Mouse (Mus musculus) bone marrow macrophage, adult 2 months (primary cell): ENCODE results near the gene Xlr3a. TPM values are rescaled to one million over a fixed set of nuclear protein-coding genes. Genes with fewer than 3 reads are reported as not detected.

Experiments
- H3K27ac ChIP-seq: 2 replicates; pipeline ENCODE4 v1.5.1; 2012; ENCODE audit warnings: low read depth, low read length; ENCODE audit not compliant: insufficient read depth
- H3K4me1 ChIP-seq: 2 replicates; pipeline ENCODE4 v1.6.1; 2012; ENCODE audit warnings: low read length; ENCODE audit not compliant: control insufficient read depth, insufficient read depth
- H3K4me3 ChIP-seq: 2 replicates; pipeline ENCODE4 v1.5.1; 2012; ENCODE audit warnings: mild to moderate bottlenecking, low read length, moderate library complexity; ENCODE audit not compliant: insufficient read depth
- CTCF ChIP-seq: IDR thresholded peaks from 2 replicates; pipeline ENCODE4 v1.5.1; 2012; ENCODE audit warnings: low read depth, mild to moderate bottlenecking, low read length, moderate library complexity
- POLR2A ChIP-seq: IDR thresholded peaks from 2 replicates; pipeline ENCODE4 v1.6.1; 2012; ENCODE audit warnings: mild to moderate bottlenecking, low read depth, low read length, borderline replicate concordance
- polyA plus RNA-seq: library from polyadenylated mRNA; stranded (reverse); fragments of >200 nt; gene quantifications from 2 replicates; pipeline ENCODE4 v1.2.4, GENCODE M21; 2012; ENCODE audit not compliant: missing spikeins, insufficient read depth, insufficient read length

The Xlr3a gene
- polyA plus RNA-seq, 1 experiment, result 0.16 TPM

- Histone ChIP-seq H3K4me3 (no peak overlapping the region), H3K4me1 (no peaks in the 10 kb centered on the region), H3K27ac (no peak overlapping the region)
- TF ChIP-seq POLR2A, result no peak
- no peak for TF ChIP-seq CTCF
Observed at GRCm38 (mm10) chrX:73061528-73061927, 35.4 kb downstream of the Xlr3a start.

GRCm38 (mm10) chrX:73053860-73054563, 42.9 kb downstream of the Xlr3a start:
- Histone ChIP-seq H3K4me3 (no peak overlapping the region), H3K4me1 (no peaks in the 10 kb centered on the region), H3K27ac (no peak overlapping the region)
- TF ChIP-seq POLR2A, result no peak
- peak; percentile 32 for TF ChIP-seq CTCF

- Histone ChIP-seq H3K4me3 (no peak overlapping the region), H3K4me1 (no peaks in the 10 kb centered on the region), H3K27ac (no peak overlapping the region)
- TF ChIP-seq POLR2A, result no peak
- no peak for TF ChIP-seq CTCF
Observed at GRCm38 (mm10) chrX:73039666-73040065, 57.2 kb downstream of the Xlr3a start.

- TF ChIP-seq CTCF (no peak), POLR2A (no peak)
Observed at GRCm38 (mm10) chrX:73038831-73039230, 58.1 kb downstream of the Xlr3a start.

GRCm38 (mm10) chrX:73037003-73037402, 59.9 kb downstream of the Xlr3a start, which contains the start of gene Pnma5:
Gene Pnma5 (minus strand): TSS chrX:73037103.
- TF ChIP-seq CTCF (no peak), POLR2A (no peak)
- Histone ChIP-seq H3K4me1 (no peaks in the 10 kb centered on the region), H3K4me3 (no peak within 1 kb of the TSS), H3K27ac (no peak within 1 kb of the TSS)

More at GRCm38 (mm10) chrX:73038831-73039230, 58.1 kb downstream of the Xlr3a start:
- Histone ChIP-seq H3K4me3 (no peak overlapping the region), H3K4me1 (no peaks in the 10 kb centered on the region), H3K27ac (no peak overlapping the region)

Other genes with a start within 250 kb of the Xlr3a start
- gene Cetn2, start 178.7 kb downstream of the Xlr3a start, polyA plus RNA-seq, result 34.6 and 36.4 TPM in 2 replicates
- gene Nsdhl, start 178.5 kb downstream of the Xlr3a start, polyA plus RNA-seq, result 15.1 and 16.9 TPM in 2 replicates
- gene Zfp185, start 109.8 kb downstream of the Xlr3a start, polyA plus RNA-seq, result not detected in 2 replicates
- gene Pnma5, start 60.0 kb downstream of the Xlr3a start, polyA plus RNA-seq, result not detected in 2 replicates
- not detected in 2 replicates for gene Pnma3, start 32.3 kb downstream of the Xlr3a start, polyA plus RNA-seq
- gene Xlr4a, start 14.6 kb downstream of the Xlr3a start, polyA plus RNA-seq, result 4.6 and 4.7 TPM in 2 replicates
- not detected in 2 replicates for gene Gm14685, start 20.0 kb upstream of the Xlr3a start, polyA plus RNA-seq
- not detected in 2 replicates for gene Xlr5b, start 51.7 kb upstream of the Xlr3a start, polyA plus RNA-seq
- not detected in 2 replicates for gene DXBay18, start 52.4 kb upstream of the Xlr3a start, polyA plus RNA-seq
- not detected in 2 replicates for gene Spin2d, start 79.9 kb upstream of the Xlr3a start, polyA plus RNA-seq
- 6.2 and 6.9 TPM in 2 replicates for gene Xlr3b, start 95.1 kb upstream of the Xlr3a start, polyA plus RNA-seq
- 6.6 and 11.4 TPM in 2 replicates for gene Xlr4b, start 117.2 kb upstream of the Xlr3a start, polyA plus RNA-seq
- 5.2 and 6.0 TPM in 2 replicates for gene F8a, start 131.2 kb upstream of the Xlr3a start, polyA plus RNA-seq
- 3.6 and 7.3 TPM in 2 replicates for gene Xlr4c, start 146.0 kb upstream of the Xlr3a start, polyA plus RNA-seq
- gene Xlr3c, start 168.3 kb upstream of the Xlr3a start, polyA plus RNA-seq, result not detected in 2 replicates
- gene Xlr5a, start 195.9 kb upstream of the Xlr3a start, polyA plus RNA-seq, result not detected in 2 replicates
- not detected in 2 replicates for gene Xlr5c, start 195.9 kb upstream of the Xlr3a start, polyA plus RNA-seq
- not detected in 2 replicates for gene Gm45015, start 239.7 kb upstream of the Xlr3a start, polyA plus RNA-seq
- 7.4 and 8.3 TPM in 2 replicates for gene Zfp275, start 245.5 kb upstream of the Xlr3a start, polyA plus RNA-seq